In the genomic region with DNA sequence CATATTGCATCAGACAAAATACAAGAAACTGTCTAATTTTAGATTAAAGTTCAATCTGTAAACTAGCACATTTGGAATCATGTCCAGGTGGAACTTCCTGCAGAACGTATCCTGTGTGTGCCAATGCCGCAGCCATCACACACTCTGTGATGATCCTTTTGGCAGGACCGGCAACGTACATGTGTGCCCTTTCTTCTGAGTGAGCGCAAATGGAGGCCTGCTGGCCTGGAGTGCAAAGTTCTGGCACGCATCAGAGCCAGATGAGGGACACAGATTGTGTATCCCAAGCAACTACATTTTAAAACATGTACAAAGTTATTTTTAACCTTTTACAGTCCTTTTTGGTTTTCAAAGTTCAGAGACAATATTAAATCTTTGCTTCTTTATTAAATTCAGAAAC, we compare ENCODE assay signal across 22 mouse cellular contexts. TPM values are rescaled to one million over a fixed set of nuclear protein-coding genes. Genes with fewer than 3 reads are reported as not detected.
DNase-seq lines count a peak whose midpoint lies in the region; ATAC-seq and TF ChIP-seq lines count a peak whose summit lies in the region.
"Had no signal": no experiment of that assay in that cellular context is flagged by ENCODE, and none has a peak within 500 bp of the region (broad histone marks: within the 10 kb centered on the region; RNA-seq: fewer than 3 reads in every experiment).

No protein-coding gene starts in this region.

- H3K27me3 ChIP-seq in hindbrain, postnatal 0 days (ENCODE audit: insufficient read depth, low read length) = no peaks in the 10 kb centered on the region
- H3K27me3 ChIP-seq in hindbrain, embryonic 14.5 days (ENCODE audit: control insufficient read depth, insufficient read depth, low read length) = no peaks in the 10 kb centered on the region
- H3K27me3 ChIP-seq: hindbrain, embryonic 15.5 days; limb, embryonic 13.5 days; midbrain, embryonic 15.5 days had no signal

- H3K9ac ChIP-seq in hindbrain, postnatal 0 days (replicated peaks; ENCODE audit: low read length) = no peak overlapping the region
- no peak overlapping the region for H3K9ac ChIP-seq in hindbrain, embryonic 14.5 days
- H3K9ac ChIP-seq: hindbrain, embryonic 15.5 days; limb, embryonic 13.5 days; liver, embryonic 14.5 days; midbrain, embryonic 15.5 days had no signal

- DNase-seq in hindbrain, postnatal 0 days (ENCODE audit: low spot score) = peak; percentile 50
- no peak for DNase-seq in hindbrain, embryonic 14.5 days (ENCODE audit: low spot score)
- peak; percentile 13 for DNase-seq in cerebellum, adult 9-10 months
- DNase-seq in layer of hippocampus, adult 9-11 months = peak; percentile 39
- no peak for DNase-seq in Muller cell, postnatal 12 days (ENCODE audit: inconsistent ontology term)
- DNase-seq in kidney, postnatal 4 days = no peak
- DNase-seq: adrenal gland, postnatal 36 days; B cell, adult 2 months; gastrocnemius, postnatal 14 days; heart, postnatal 10 days; kidney, postnatal 10 days; right cerebral cortex, postnatal 14 days had no signal

- no peaks in the 10 kb centered on the region for H3K9me3 ChIP-seq in hindbrain, postnatal 0 days (ENCODE audit: low read length)
- H3K9me3 ChIP-seq in hindbrain, embryonic 14.5 days (ENCODE audit: control insufficient read depth, low read length) = no peaks in the 10 kb centered on the region
- H3K9me3 ChIP-seq: heart, embryonic 10.5 days; hindbrain, embryonic 15.5 days; limb, embryonic 13.5 days; midbrain, embryonic 15.5 days had no signal

- no peak overlapping the region for H3K27ac ChIP-seq in hindbrain, postnatal 0 days
- no peak overlapping the region for H3K27ac ChIP-seq in hindbrain, embryonic 14.5 days
- H3K27ac ChIP-seq: heart, embryonic 10.5 days; hindbrain, embryonic 15.5 days; limb, embryonic 13.5 days; liver, embryonic 14.5 days; midbrain, embryonic 15.5 days had no signal

- no peak for TF ChIP-seq CTCF in hindbrain, postnatal 0 days (IDR thresholded peaks at IDR 0.05; ENCODE audit: low read depth)

- WGBS in hindbrain, postnatal 0 days = 54% methylated on average over 6 of the region's 6 CpGs
- WGBS in hindbrain, embryonic 14.5 days = 87% methylated on average over 6 of the region's 6 CpGs

- no peaks in the 10 kb centered on the region for H3K36me3 ChIP-seq in hindbrain, postnatal 0 days (ENCODE audit: insufficient read depth, low read length)
- no peaks in the 10 kb centered on the region for H3K36me3 ChIP-seq in hindbrain, embryonic 14.5 days (replicated peaks; ENCODE audit: control insufficient read depth, insufficient read depth)
- H3K36me3 ChIP-seq: heart, embryonic 10.5 days; hindbrain, embryonic 15.5 days; limb, embryonic 13.5 days; midbrain, embryonic 15.5 days had no signal

- no peak overlapping the region for H3K4me3 ChIP-seq in hindbrain, postnatal 0 days (ENCODE audit: low read length)
- no peak overlapping the region for H3K4me3 ChIP-seq in hindbrain, embryonic 14.5 days (replicated peaks; ENCODE audit: low read length)
- H3K4me3 ChIP-seq: heart, embryonic 10.5 days; hindbrain, embryonic 15.5 days; limb, embryonic 13.5 days; midbrain, embryonic 15.5 days had no signal

- H3K4me2 ChIP-seq in hindbrain, postnatal 0 days (ENCODE audit: low read depth, low read length) = no peak overlapping the region
- no peak overlapping the region for H3K4me2 ChIP-seq in hindbrain, embryonic 14.5 days (replicated peaks)
- H3K4me2 ChIP-seq: hindbrain, embryonic 15.5 days; limb, embryonic 13.5 days; midbrain, embryonic 15.5 days had no signal

- ATAC-seq in hindbrain, postnatal 0 days = no peak
- no peak for ATAC-seq in hindbrain, embryonic 14.5 days (ENCODE audit: low FRiP score)
- peak; percentile 69 for ATAC-seq in cerebellum, adult (ENCODE audit: insufficient number of reproducible peaks, low FRiP score, low TSS enrichment)
- ATAC-seq: intestine, postnatal 0 days; midbrain, embryonic 15.5 days; Patski had no signal

- H3K4me1 ChIP-seq in hindbrain, postnatal 0 days (ENCODE audit: insufficient read depth, low read length) = no peaks in the 10 kb centered on the region
- H3K4me1 ChIP-seq in hindbrain, embryonic 14.5 days (replicated peaks; ENCODE audit: control insufficient read depth, insufficient read depth, low read length) = no peaks in the 10 kb centered on the region
- H3K4me1 ChIP-seq: heart, embryonic 10.5 days; limb, embryonic 13.5 days had no signal

RNA-seq across cellular contexts. Expression of a gene that starts 32.3 kb away (rescaled TPM):
- total RNA-seq in hindbrain, postnatal 0 days (2014; rRNA removed) = 0.31 and 2.3 TPM in 2 replicates
- 0.85 and 0.96 TPM in 2 replicates for polyA plus RNA-seq in hindbrain, postnatal 0 days (2015; fragmentation: Nextera tagmentation; extraction: Ambion mirVana)
- polyA plus RNA-seq in hindbrain, embryonic 14.5 days (2014; fragmentation: Nextera tagmentation; extraction: Ambion mirVana) = 0.56 and 0.83 TPM in 2 replicates
- total RNA-seq: megakaryocyte, adult 5-6 weeks had no signal
- polyA plus RNA-seq: liver, embryonic 14.5 days; Patski; spleen, adult 2 months had no signal

RNA-seq across cellular contexts. Expression of a gene that starts 59.5 kb away (rescaled TPM):
- total RNA-seq in hindbrain, postnatal 0 days (2014; rRNA removed) = 29.7 and 40.0 TPM in 2 replicates
- polyA plus RNA-seq in hindbrain, postnatal 0 days (2015; fragmentation: Nextera tagmentation; extraction: Ambion mirVana) = 132 and 135 TPM in 2 replicates
- 112 and 119 TPM in 2 replicates for polyA plus RNA-seq in hindbrain, embryonic 14.5 days (2014; fragmentation: Nextera tagmentation; extraction: Ambion mirVana)

RNA-seq across cellular contexts. Expression of a gene that starts 59.6 kb away (rescaled TPM):
- 10.8 and 13.8 TPM in 2 replicates for total RNA-seq in hindbrain, postnatal 0 days (2014; rRNA removed)
- 42.4 and 43.1 TPM in 2 replicates for polyA plus RNA-seq in hindbrain, postnatal 0 days (2015; fragmentation: Nextera tagmentation; extraction: Ambion mirVana)
- polyA plus RNA-seq in hindbrain, embryonic 14.5 days (2014; fragmentation: Nextera tagmentation; extraction: Ambion mirVana) = 49.9 and 53.9 TPM in 2 replicates

Comparison
In these comparisons a context has a peak if more than half of its experiments do, and no peak if none do; other contexts are left out.
1. DNase-seq: peak in hindbrain, postnatal 0 days (single experiment), cerebellum, adult 9-10 months (single experiment) and layer of hippocampus, adult 9-11 months (single experiment); none in hindbrain, embryonic 14.5 days (single experiment), Muller cell, postnatal 12 days (single experiment) and kidney, postnatal 4 days (0 of 2).